Mouse (Mus musculus) ES-E14 (cell line): ENCODE results near the gene Esrra. TPM values are rescaled to one million over a fixed set of nuclear protein-coding genes. Genes with fewer than 3 reads are reported as not detected.

Experiments used
- DNase-seq: peaks from one replicate; pipeline ENCODE4 v3.0.0-alpha.2; 2013; ENCODE audit warnings: low read depth, low spot score
- H3K27ac ChIP-seq: 2 replicates; pipeline ENCODE4 v1.5.1; 2012; ENCODE audit warnings: low read depth, mild to moderate bottlenecking, low read length, moderate library complexity, mixed read lengths; ENCODE audit not compliant: poor library complexity, insufficient read depth, severe bottlenecking
- H3K36me3 ChIP-seq: 2 replicates; pipeline ENCODE4 v1.6.1; 2012; ENCODE audit warnings: mild to moderate bottlenecking, low read length, moderate library complexity, mixed read lengths; ENCODE audit not compliant: control insufficient read depth, poor library complexity, insufficient read depth, severe bottlenecking
- H3K4me1 ChIP-seq, 2 experiments: fragments of 150-350 bp in 1 of 2; sonication (generic) in 1 of 2; 2 replicates each; pipeline ENCODE4 v1.6.1; 2012; ENCODE audit warnings: low read length in 2 of 2, mild to moderate bottlenecking in 1 of 2, mixed read lengths in 1 of 2; ENCODE audit not compliant: control insufficient read depth in 2 of 2, insufficient read depth in 2 of 2, poor library complexity in 1 of 2
- H3K4me3 ChIP-seq, 2 experiments: fragments of 150-350 bp in 1 of 2; sonication (generic) in 1 of 2; 2 replicates each; pipeline ENCODE4 v1.5.1; 2012; ENCODE audit warnings: low read length in 2 of 2, low read depth in 1 of 2, mild to moderate bottlenecking in 1 of 2, mixed read lengths in 1 of 2; ENCODE audit not compliant: insufficient read depth in 1 of 2, poor library complexity in 1 of 2, severe bottlenecking in 1 of 2
- H3K9ac ChIP-seq: 2 replicates; pipeline ENCODE4 v1.6.1; 2012; ENCODE audit warnings: low read depth, mild to moderate bottlenecking, low read length, mixed read lengths; ENCODE audit not compliant: poor library complexity, insufficient read depth, severe bottlenecking
- H3K9me3 ChIP-seq: fragments of 150-350 bp; sonication (generic); 2 replicates; pipeline ENCODE4 v1.6.1; 2012; ENCODE audit warnings: low read depth, mild to moderate bottlenecking, low read length; ENCODE audit not compliant: control insufficient read depth, insufficient read depth
- CHD2 ChIP-seq: IDR thresholded peaks from 2 replicates; pipeline ENCODE4 v1.6.1; 2014; ENCODE audit warnings: mild to moderate bottlenecking, low read depth, low read length, inconsistent platforms
- HCFC1 ChIP-seq: IDR thresholded peaks from 2 replicates; pipeline ENCODE4 v1.6.1; 2012; ENCODE audit warnings: low read length, inconsistent platforms, borderline replicate concordance; ENCODE audit not compliant: insufficient read depth
- MAFK ChIP-seq: IDR thresholded peaks from 2 replicates; pipeline ENCODE4 v1.6.1; 2014; ENCODE audit warnings: mild to moderate bottlenecking, low read depth, low read length, inconsistent platforms; ENCODE audit not compliant: insufficient read depth
- ZC3H11A ChIP-seq: IDR thresholded peaks from 2 replicates; pipeline ENCODE4 v1.6.1; 2012; ENCODE audit warnings: low read depth, mild to moderate bottlenecking, inconsistent platforms, low read length, borderline replicate concordance
- ZNF384 ChIP-seq: IDR thresholded peaks from 2 replicates; pipeline ENCODE4 v1.6.1; 2012; ENCODE audit warnings: low read depth, low read length, inconsistent platforms
- in situ Hi-C, 2 experiments: fragments of 600-800 bp; cut with MboI; formaldehyde crosslinking; loops; one replicate each; pipeline ENCODE4 v1.15.1; 2025; ENCODE audit warnings: low sequenced_read_pairs in 2 of 2, inconsistent platforms in 1 of 2; ENCODE audit not compliant: unreplicated experiment in 2 of 2
- total RNA-seq: library from RNA; depleted of rRNA; stranded (reverse); fragments of 300-350 nt; gene quantifications from 2 replicates; pipeline ENCODE4 v1.2.3, GENCODE M21; 2012; rRNA removed

The Esrra gene
- 23.1 and 30.1 TPM in 2 replicates for total RNA-seq

DNA sequence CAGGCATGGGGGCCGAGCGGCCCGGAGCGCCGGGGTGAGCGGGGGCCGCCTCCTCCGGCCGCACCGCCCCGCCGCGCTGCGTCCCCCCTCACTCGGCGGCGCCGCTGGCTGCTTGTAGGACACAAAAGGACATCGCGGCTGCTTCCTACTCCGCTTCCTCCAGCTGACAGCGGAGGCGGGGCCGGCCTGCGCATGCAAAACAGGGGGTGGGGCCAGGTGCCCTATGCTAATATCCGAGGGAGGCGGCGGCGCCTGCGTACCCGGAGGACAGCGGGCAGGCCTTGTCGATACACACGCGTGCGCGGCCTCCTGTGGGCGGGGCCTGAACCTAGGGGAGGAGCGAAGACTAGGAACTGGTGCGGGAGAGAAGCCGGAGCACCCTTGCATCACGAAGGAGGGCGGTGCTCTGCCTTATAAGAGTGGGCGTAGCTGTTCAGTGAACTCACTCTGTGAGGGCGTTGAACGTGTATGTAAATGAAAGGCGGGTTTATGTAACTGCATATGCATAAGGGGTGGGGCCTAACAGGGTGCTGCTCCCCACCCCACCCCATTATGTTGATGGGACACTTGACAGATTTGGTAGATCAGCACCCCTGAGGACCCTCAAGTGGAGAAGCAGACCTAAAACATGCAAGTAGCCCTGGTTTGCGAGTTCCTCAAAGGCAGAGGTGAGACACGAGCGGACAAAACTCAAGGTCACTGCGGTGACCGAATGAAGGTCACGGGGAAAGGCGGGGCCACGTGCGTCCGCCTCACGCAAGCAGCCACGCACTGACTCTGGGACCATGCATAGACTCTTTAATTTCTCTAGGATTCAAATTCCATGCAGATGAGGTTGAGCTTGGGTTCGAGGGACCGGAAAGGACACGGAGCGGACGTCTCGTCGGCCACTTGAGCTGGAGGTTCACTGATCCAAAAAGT lies at the start of gene Esrra:
Gene Esrra (minus strand): TSS at position 167 of the 921 bp plus-strand sequence.
- Histone ChIP-seq H3K27ac (peak within 1 kb of the TSS; percentile 77), H3K36me3 (peaks cover 2% of the 10 kb centered on the region; the same call in 1 of the 2 replicates), H3K4me1 (peaks cover 3 to 17% of the 10 kb centered on the region in 2 experiments; a peak in 3 of 4 replicates), H3K9me3 (no peaks in the 10 kb centered on the region), H3K4me3 (peak within 1 kb of the TSS; percentile 72 to 83), H3K9ac (peak within 1 kb of the TSS; percentile 83)
- TF ChIP-seq MAFK (0 out of 2 replicates have a peak, but pooled peaks have one; percentile 19), ZC3H11A (no peak)
- peak; percentile 100 for DNase-seq
- in situ Hi-C loops, result no loop called here

GRCm38 (mm10) chr19:6970460-6971085 lies 49.0 kb upstream of the Esrra start:
- Histone ChIP-seq H3K36me3 (peaks cover 10% of the 10 kb centered on the region), H3K9ac (peak overlapping the region; percentile 51; the same call in 1 of the 2 replicates), H3K27ac (peak overlapping the region; percentile 59; the same call in 1 of the 2 replicates), H3K4me1 (peaks cover 11 to 33% of the 10 kb centered on the region in 2 experiments; a peak in 3 of 4 replicates), H3K9me3 (no peaks in the 10 kb centered on the region), H3K4me3 (peak overlapping the region; percentile 38 to 44; a peak in 3 of 4 replicates)
- in situ Hi-C loops, result no loop called here
- no peak for DNase-seq
- TF ChIP-seq ZC3H11A (no peak), ZNF384 (no peak), CHD2 (no peak), HCFC1 (no peak), MAFK (no peak)

- TF ChIP-seq HCFC1 (0 out of 2 replicates have a peak, but pooled peaks have one; percentile 22), CHD2 (no peak), ZNF384 (no peak), ZC3H11A (peak; percentile 21; the same call in 1 of the 2 replicates), MAFK (no peak)
- peak overlapping the region; percentile 59; the same call in 1 of the 2 replicates for H3K27ac ChIP-seq
- in situ Hi-C loops, result no loop called here
Observed at GRCm38 (mm10) chr19:6969665-6970381, 48.2 kb upstream of the Esrra start.

DNA sequence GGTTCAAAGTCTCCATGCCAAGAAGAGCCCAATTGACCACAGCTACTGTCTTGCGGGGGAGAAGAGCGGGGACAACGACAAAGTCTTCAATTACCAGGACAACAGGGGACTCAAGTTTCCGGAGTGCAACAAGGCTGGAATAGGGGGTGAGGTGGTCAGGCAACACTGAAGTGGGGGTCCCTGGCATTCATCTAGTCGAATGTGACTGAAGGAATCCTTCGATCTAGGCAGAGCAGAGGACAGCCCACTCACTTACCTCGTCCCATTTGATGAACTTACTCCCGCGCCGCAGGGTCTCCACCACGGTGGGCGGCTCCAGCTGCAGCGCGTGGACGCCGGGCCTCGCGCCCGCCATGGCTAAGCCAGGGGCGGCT lies 47.7 kb upstream of the Esrra start:
- no peak for DNase-seq
- Histone ChIP-seq H3K9me3 (no peaks in the 10 kb centered on the region), H3K36me3 (peaks cover 21% of the 10 kb centered on the region), H3K4me3 (peak overlapping the region; percentile 74 to 87), H3K27ac (no peak overlapping the region), H3K4me1 (peaks cover 11 to 39% of the 10 kb centered on the region in 2 experiments; a peak in 3 of 4 replicates), H3K9ac (peak overlapping the region; percentile 72)
- in situ Hi-C loops, result no loop called here
- no peak for TF ChIP-seq ZC3H11A
- TF ChIP-seq MAFK, result no peak
- TF ChIP-seq HCFC1, result no peak
- no peak for TF ChIP-seq ZNF384
- TF ChIP-seq CHD2, result no peak

More at GRCm38 (mm10) chr19:6969665-6970381, 48.2 kb upstream of the Esrra start:
- Histone ChIP-seq H3K36me3 (peaks cover 15% of the 10 kb centered on the region), H3K4me3 (peak overlapping the region; percentile 74 to 87), H3K9me3 (no peaks in the 10 kb centered on the region), H3K9ac (peak overlapping the region; percentile 72), H3K4me1 (peaks cover 11 to 39% of the 10 kb centered on the region in 2 experiments; a peak in 3 of 4 replicates)
- DNase-seq, result no peak
